Mouse (Mus musculus): ENCODE results near the gene Olfr418.
"Not testable (repeated sequence)": the region's sequence is repeated elsewhere in the genome, so short reads cannot be mapped to it uniquely, and the experiment has no call there.

GRCm38 (mm10) chr1:173237004-173237403 is 28.8 kb upstream of the Olfr418 start:
- TF ChIP-seq POLR2A (IDR thresholded peaks at IDR 0.05; ENCODE audit: low read depth, low read length); CTCF (IDR thresholded peaks at IDR 0.05; ENCODE audit: extremely low read depth, insufficient read depth, insufficient read length, insufficient replicate concordance): not testable (repeated sequence)

Data from spleen, adult 2 months (tissue).